Mouse (Mus musculus): ENCODE measurements around the gene Mbnl2. TPM values are rescaled to one million over a fixed set of nuclear protein-coding genes. Genes with fewer than 3 reads are reported as not detected.

Gene Mbnl2
- total RNA-seq, 1 experiment = 33.4 TPM

DNA sequence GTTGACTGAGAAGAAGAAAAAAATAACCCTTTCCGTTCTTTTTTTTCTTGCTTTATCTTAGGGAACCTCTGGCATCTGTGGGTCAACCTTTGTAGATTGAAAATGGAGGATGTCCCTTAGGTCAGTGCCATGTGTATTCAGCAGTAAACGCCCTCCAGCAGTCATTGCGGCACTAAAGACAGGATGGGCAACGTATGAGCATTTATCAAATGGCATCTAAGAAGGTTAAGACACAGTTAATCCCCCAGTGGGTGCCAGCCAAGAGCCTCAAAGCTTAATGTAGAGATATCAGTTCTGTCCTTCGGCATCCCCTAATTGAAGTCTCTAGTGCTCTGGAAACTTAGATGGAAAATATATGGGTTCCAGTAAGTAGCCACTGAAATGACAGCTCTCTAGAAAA is 723 bp upstream of the Mbnl2 start:
- H3K9ac ChIP-seq (ENCODE audit: insufficient read depth, low read depth, low read length, poor library complexity, severe bottlenecking) = no peak overlapping the region

DNA sequence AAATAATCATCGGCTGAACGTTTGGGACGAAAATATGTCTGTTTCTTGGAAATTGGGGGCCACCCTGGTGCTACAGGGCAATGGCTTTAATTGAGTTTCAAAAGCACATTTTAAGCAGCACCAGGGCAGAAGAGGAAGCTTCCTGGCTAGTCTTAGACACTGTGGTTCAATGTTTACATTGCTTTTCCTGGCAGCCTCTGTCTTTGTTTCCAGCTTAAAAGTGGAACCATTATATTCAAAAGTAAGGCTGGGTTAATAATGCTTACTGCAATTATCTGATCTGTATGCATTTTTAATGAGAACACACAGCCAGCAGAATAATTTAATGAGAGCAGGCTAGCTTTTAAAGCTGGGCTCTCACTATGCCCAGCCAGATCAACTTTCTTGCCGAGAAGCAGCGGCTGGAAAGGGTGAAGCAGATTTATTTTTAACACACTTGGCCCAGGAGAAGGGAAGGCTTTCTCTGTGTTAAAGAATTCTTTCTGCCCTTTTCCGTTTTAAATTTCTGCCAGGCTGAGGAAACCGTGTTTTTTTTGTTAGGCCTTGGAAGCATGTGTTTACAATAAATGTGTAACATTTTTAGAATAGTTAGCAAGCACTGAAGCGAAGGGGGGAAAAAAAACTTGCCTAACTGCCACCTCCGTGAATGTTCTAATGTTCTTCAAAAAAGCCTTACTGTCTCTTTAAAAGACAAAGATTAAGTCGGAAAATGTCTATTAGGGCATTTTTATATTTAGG is 1.0 kb downstream of the Mbnl2 start:
- H3K36me3 ChIP-seq (ENCODE audit: control insufficient read depth, insufficient read depth, low read length, poor library complexity, severe bottlenecking) = no peaks in the 10 kb centered on the region
- H3K9me3 ChIP-seq (ENCODE audit: control insufficient read depth, insufficient read depth, low read depth, low read length) = no peaks in the 10 kb centered on the region
- no peak for TF ChIP-seq HCFC1 (IDR thresholded peaks at IDR 0.05; ENCODE audit: borderline replicate concordance, insufficient read depth, low read length)
- no peak for TF ChIP-seq CHD2 (IDR thresholded peaks at IDR 0.05; ENCODE audit: low read depth, low read length)
- no peak for TF ChIP-seq ZNF384 (IDR thresholded peaks at IDR 0.05; ENCODE audit: low read depth, low read length)
- no peak for TF ChIP-seq ZC3H11A (IDR thresholded peaks at IDR 0.05; ENCODE audit: borderline replicate concordance, low read depth, low read length)
- TF ChIP-seq MAFK (IDR thresholded peaks at IDR 0.05; ENCODE audit: insufficient read depth, low read depth, low read length) = no peak
- H3K4me3 ChIP-seq (ENCODE audit: insufficient read depth in 1 of 2, low read depth in 1 of 2, low read length in 2 of 2, poor library complexity in 1 of 2, severe bottlenecking in 1 of 2) = peak overlapping the region in 1 of 2 experiments; percentile 71; a peak in 3 of 4 replicates
- peaks cover 0 to 13% of the 10 kb centered on the region in 2 experiments; a peak in 3 of 4 replicates for H3K4me1 ChIP-seq (ENCODE audit: control insufficient read depth in 2 of 2, insufficient read depth in 2 of 2, low read length in 2 of 2, poor library complexity in 1 of 2)
- no peak overlapping the region for H3K9ac ChIP-seq (ENCODE audit: insufficient read depth, low read depth, low read length, poor library complexity, severe bottlenecking)
- in situ Hi-C loops (cut with MboI; ENCODE audit: low sequenced_read_pairs in 2 of 2, unreplicated experiment in 2 of 2) = no loop called here
- H3K27ac ChIP-seq (ENCODE audit: insufficient read depth, low read depth, low read length, poor library complexity, severe bottlenecking) = no peak overlapping the region
- DNase-seq (ENCODE audit: low read depth, low spot score) = no peak

More for the DNA sequence above, 723 bp upstream of the Mbnl2 start:
- Histone ChIP-seq H3K27ac (ENCODE audit: insufficient read depth, low read depth, low read length, poor library complexity, severe bottlenecking) (no peak overlapping the region), H3K36me3 (ENCODE audit: control insufficient read depth, insufficient read depth, low read length, poor library complexity, severe bottlenecking) (no peaks in the 10 kb centered on the region), H3K4me1 (ENCODE audit: control insufficient read depth in 2 of 2, insufficient read depth in 2 of 2, low read length in 2 of 2, poor library complexity in 1 of 2) (peaks cover 0 to 13% of the 10 kb centered on the region in 2 experiments; a peak in 3 of 4 replicates), H3K4me3 (ENCODE audit: insufficient read depth in 1 of 2, low read depth in 1 of 2, low read length in 2 of 2, poor library complexity in 1 of 2, severe bottlenecking in 1 of 2) (peak overlapping the region in 1 of 2 experiments; percentile 71; a peak in 1 of 4 replicates), H3K9me3 (ENCODE audit: control insufficient read depth, insufficient read depth, low read depth, low read length) (no peaks in the 10 kb centered on the region)
- in situ Hi-C loops (cut with MboI; ENCODE audit: low sequenced_read_pairs in 2 of 2, unreplicated experiment in 2 of 2) = no loop called here
- no peak for TF ChIP-seq CHD2 (IDR thresholded peaks at IDR 0.05; ENCODE audit: low read depth, low read length)
- TF ChIP-seq MAFK (IDR thresholded peaks at IDR 0.05; ENCODE audit: insufficient read depth, low read depth, low read length) = no peak
- no peak for TF ChIP-seq HCFC1 (IDR thresholded peaks at IDR 0.05; ENCODE audit: borderline replicate concordance, insufficient read depth, low read length)
- no peak for TF ChIP-seq ZC3H11A (IDR thresholded peaks at IDR 0.05; ENCODE audit: borderline replicate concordance, low read depth, low read length)
- TF ChIP-seq ZNF384 (IDR thresholded peaks at IDR 0.05; ENCODE audit: low read depth, low read length) = no peak
- DNase-seq (ENCODE audit: low read depth, low spot score) = no peak

DNA sequence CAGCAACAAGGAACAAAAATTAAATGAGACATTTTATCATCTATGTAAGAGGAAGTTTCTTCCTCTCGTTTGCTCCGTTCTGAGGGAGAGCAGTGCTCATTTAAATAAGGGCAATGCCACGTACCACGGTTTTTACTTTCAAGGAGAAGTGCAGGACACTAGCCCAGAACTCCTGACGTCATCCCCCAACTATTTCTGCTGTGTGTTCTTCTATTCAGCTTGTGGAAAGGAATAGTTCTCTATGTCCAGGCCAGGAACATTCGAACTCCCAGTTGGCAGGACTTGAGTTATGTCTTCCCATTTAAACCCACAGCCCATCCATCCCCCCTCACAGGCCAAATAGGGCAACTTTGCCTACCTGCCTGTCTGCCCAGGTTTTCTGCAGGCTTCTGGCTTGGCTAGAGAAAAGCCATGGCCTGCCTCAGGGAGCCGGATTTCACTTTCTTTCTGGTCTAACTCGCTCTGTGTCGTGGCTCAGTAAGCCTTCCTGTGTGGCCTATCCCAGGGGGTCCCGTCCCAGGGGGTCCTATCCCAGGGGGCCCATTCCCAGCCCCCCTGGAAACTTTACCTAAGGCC is 1.7 kb downstream of the Mbnl2 start:
- Histone ChIP-seq H3K27ac (ENCODE audit: insufficient read depth, low read depth, low read length, poor library complexity, severe bottlenecking) (no peak overlapping the region), H3K9me3 (ENCODE audit: control insufficient read depth, insufficient read depth, low read depth, low read length) (no peaks in the 10 kb centered on the region), H3K9ac (ENCODE audit: insufficient read depth, low read depth, low read length, poor library complexity, severe bottlenecking) (no peak overlapping the region), H3K36me3 (ENCODE audit: control insufficient read depth, insufficient read depth, low read length, poor library complexity, severe bottlenecking) (no peaks in the 10 kb centered on the region), H3K4me1 (ENCODE audit: control insufficient read depth in 2 of 2, insufficient read depth in 2 of 2, low read length in 2 of 2, poor library complexity in 1 of 2) (peaks cover 0 to 13% of the 10 kb centered on the region in 2 experiments; a peak in 3 of 4 replicates), H3K4me3 (ENCODE audit: insufficient read depth in 1 of 2, low read depth in 1 of 2, low read length in 2 of 2, poor library complexity in 1 of 2, severe bottlenecking in 1 of 2) (0 out of 4 replicates have a peak overlapping the region, but pooled peaks of 1 of the 2 experiments have one; percentile 71)
- no peak for TF ChIP-seq CHD2 (IDR thresholded peaks at IDR 0.05; ENCODE audit: low read depth, low read length)
- no peak for TF ChIP-seq MAFK (IDR thresholded peaks at IDR 0.05; ENCODE audit: insufficient read depth, low read depth, low read length)
- DNase-seq (ENCODE audit: low read depth, low spot score) = no peak
- in situ Hi-C loops (cut with MboI; ENCODE audit: low sequenced_read_pairs in 2 of 2, unreplicated experiment in 2 of 2) = no loop called here

DNA sequence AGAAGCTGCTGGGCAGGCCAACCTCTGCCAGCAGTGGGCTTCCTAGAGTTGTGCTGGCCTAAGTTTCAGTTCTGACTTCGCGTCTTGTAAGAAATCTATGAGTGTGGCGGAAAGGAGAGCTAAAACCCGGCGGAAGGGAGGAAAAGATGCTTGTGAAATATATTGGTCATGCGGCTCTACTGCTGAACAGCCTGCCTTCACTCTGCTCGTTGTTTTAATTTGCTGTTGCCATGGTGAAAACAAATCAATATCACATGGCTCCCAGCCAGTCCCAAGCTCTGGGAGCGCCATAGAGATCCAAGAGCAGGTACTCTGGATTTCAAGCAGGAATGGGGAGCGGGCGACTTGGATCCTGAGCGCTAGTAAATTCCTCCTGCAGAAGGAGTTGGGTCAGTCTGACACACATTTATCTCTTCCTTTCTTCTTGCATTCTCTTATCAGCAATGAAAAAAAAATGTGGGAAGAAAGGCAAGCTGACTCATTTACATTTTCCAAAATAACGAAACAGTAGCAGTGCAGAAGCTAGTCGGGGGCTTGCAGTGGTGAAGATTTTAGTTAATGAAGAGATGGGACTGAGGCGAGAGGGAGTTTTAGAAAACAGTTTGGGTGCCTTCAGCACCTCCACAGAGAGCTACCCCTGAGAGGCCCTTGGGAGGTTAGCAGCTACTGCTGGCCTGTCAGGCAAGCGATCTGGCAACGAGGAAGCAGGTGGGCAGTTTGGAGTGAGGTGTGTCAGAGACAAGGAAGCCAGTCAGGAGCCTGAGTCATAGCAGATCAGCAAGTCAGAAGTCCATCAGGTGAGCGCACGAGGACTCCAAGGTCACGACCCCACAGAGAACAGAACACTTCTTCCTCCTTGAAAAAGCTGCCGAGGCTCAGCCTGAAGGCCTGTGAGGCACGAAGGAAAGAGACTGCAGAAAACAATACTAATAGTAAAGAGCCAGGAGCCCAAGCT is 3.1 kb downstream of the Mbnl2 start:
- no peak overlapping the region for H3K4me3 ChIP-seq (ENCODE audit: insufficient read depth in 1 of 2, low read depth in 1 of 2, low read length in 2 of 2, poor library complexity in 1 of 2, severe bottlenecking in 1 of 2)
- H3K9ac ChIP-seq (ENCODE audit: insufficient read depth, low read depth, low read length, poor library complexity, severe bottlenecking) = no peak overlapping the region
- no peaks in the 10 kb centered on the region for H3K36me3 ChIP-seq (ENCODE audit: control insufficient read depth, insufficient read depth, low read length, poor library complexity, severe bottlenecking)
- in situ Hi-C loops (cut with MboI; ENCODE audit: low sequenced_read_pairs in 2 of 2, unreplicated experiment in 2 of 2) = no loop called here
- TF ChIP-seq ZC3H11A (IDR thresholded peaks at IDR 0.05; ENCODE audit: borderline replicate concordance, low read depth, low read length) (no peak), MAFK (IDR thresholded peaks at IDR 0.05; ENCODE audit: insufficient read depth, low read depth, low read length) (peak; percentile 80)
- H3K9me3 ChIP-seq (ENCODE audit: control insufficient read depth, insufficient read depth, low read depth, low read length) = no peaks in the 10 kb centered on the region
- peaks cover 0 to 13% of the 10 kb centered on the region in 2 experiments; a peak in 3 of 4 replicates for H3K4me1 ChIP-seq (ENCODE audit: control insufficient read depth in 2 of 2, insufficient read depth in 2 of 2, low read length in 2 of 2, poor library complexity in 1 of 2)
- DNase-seq (ENCODE audit: low read depth, low spot score) = no peak
- H3K27ac ChIP-seq (ENCODE audit: insufficient read depth, low read depth, low read length, poor library complexity, severe bottlenecking) = no peak overlapping the region
